Mouse (Mus musculus) myocyte (in vitro differentiated cells): Measurements from ENCODE around the gene Prkab1. TPM values are rescaled to one million over a fixed set of nuclear protein-coding genes. Genes with fewer than 3 reads are reported as not detected.

Source experiments
- H3K27me3 ChIP-seq: one replicate; pipeline ENCODE4 v1.6.1; 2011; ENCODE audit not compliant: control insufficient read depth, insufficient read depth, insufficient read length
- H3K36me3 ChIP-seq: one replicate; pipeline ENCODE4 v1.6.1; 2011; ENCODE audit not compliant: control insufficient read depth, insufficient read depth
- H3K4me2 ChIP-seq: one replicate; pipeline ENCODE4 v1.6.1; 2011; ENCODE audit warnings: low read depth, control low read depth
- H3K4me3 ChIP-seq: one replicate; pipeline ENCODE4 v1.5.1; 2011; ENCODE audit warnings: mild to moderate bottlenecking, control low read depth, moderate library complexity
- H3K79me2 ChIP-seq: one replicate; pipeline ENCODE4 v1.6.1; 2011; ENCODE audit not compliant: control insufficient read depth, insufficient read depth
- H3ac ChIP-seq: one replicate; pipeline ENCODE4 v1.6.1; 2011; ENCODE audit not compliant: control insufficient read depth, insufficient read length
- CEBPB ChIP-seq: IDR thresholded peaks from 2 replicates; pipeline ENCODE4 v1.6.1; 2011; ENCODE audit warnings: mild to moderate bottlenecking, moderate library complexity; ENCODE audit not compliant: poor library complexity, insufficient read depth, severe bottlenecking
- E2F4 ChIP-seq: IDR thresholded peaks from one replicate; pipeline ENCODE4 v1.6.1; 2011; ENCODE audit warnings: mild to moderate bottlenecking, control low read depth, moderate library complexity; ENCODE audit not compliant: insufficient read depth
- MAX ChIP-seq: IDR thresholded peaks from one replicate; pipeline ENCODE4 v1.6.1; 2011; ENCODE audit warnings: low read depth, mild to moderate bottlenecking, control low read depth
- MYOD1 ChIP-seq, 3 experiments: IDR thresholded peaks; one replicate each; pipeline ENCODE4 v1.6.1; 2011; ENCODE audit warnings: control low read depth in 2 of 3, low read depth in 2 of 3, mild to moderate bottlenecking in 2 of 3, moderate library complexity in 1 of 3; ENCODE audit not compliant: insufficient read length in 2 of 3, control insufficient read depth in 1 of 3
- MYOG ChIP-seq, 3 experiments: IDR thresholded peaks; one replicate each; pipeline ENCODE4 v1.6.1; 2011; ENCODE audit warnings: control low read depth in 2 of 3, low read depth in 2 of 3, mild to moderate bottlenecking in 2 of 3; ENCODE audit not compliant: insufficient read length in 2 of 3, control insufficient read depth in 1 of 3, insufficient read depth in 1 of 3
- POLR2A ChIP-seq: IDR thresholded peaks from one replicate; pipeline ENCODE4 v1.6.1; 2011; ENCODE audit warnings: low read depth, mild to moderate bottlenecking, control low read depth, moderate library complexity; ENCODE audit not compliant: insufficient read length
- POLR2AphosphoS2 ChIP-seq: IDR thresholded peaks from one replicate; pipeline ENCODE4 v1.6.1; 2011; ENCODE audit warnings: low read depth, control low read depth; ENCODE audit not compliant: insufficient read length
- REST ChIP-seq: IDR thresholded peaks from one replicate; pipeline ENCODE4 v1.6.1; 2011; ENCODE audit warnings: mild to moderate bottlenecking, control low read depth, moderate library complexity; ENCODE audit not compliant: insufficient read depth, insufficient read length
- SRF ChIP-seq: IDR thresholded peaks from one replicate; pipeline ENCODE4 v1.6.1; 2011; ENCODE audit warnings: low read depth; ENCODE audit not compliant: control insufficient read depth, insufficient read length
- TCF12 ChIP-seq: IDR thresholded peaks from one replicate; pipeline ENCODE4 v1.6.1; 2011; ENCODE audit warnings: mild to moderate bottlenecking, control low read depth; ENCODE audit not compliant: poor library complexity, insufficient read depth, severe bottlenecking
- TCF3 ChIP-seq: IDR thresholded peaks from one replicate; pipeline ENCODE4 v1.6.1; 2011; ENCODE audit warnings: low read depth, control low read depth; ENCODE audit not compliant: insufficient read length
- USF1 ChIP-seq: IDR thresholded peaks from one replicate; pipeline ENCODE4 v1.6.1; 2011; ENCODE audit warnings: low read depth, mild to moderate bottlenecking, control low read depth, moderate library complexity
- polyA plus RNA-seq: library from polyadenylated mRNA; unstranded; fragments of >200 nt; fragmentation: generic; extraction: Trizol; gene quantifications from one replicate; pipeline ENCODE4 v1.2.1, GENCODE M21; 2012; ENCODE audit warnings: missing spikeins

The Prkab1 gene
- polyA plus RNA-seq, 1 experiment, result 32.2 TPM

DNA sequence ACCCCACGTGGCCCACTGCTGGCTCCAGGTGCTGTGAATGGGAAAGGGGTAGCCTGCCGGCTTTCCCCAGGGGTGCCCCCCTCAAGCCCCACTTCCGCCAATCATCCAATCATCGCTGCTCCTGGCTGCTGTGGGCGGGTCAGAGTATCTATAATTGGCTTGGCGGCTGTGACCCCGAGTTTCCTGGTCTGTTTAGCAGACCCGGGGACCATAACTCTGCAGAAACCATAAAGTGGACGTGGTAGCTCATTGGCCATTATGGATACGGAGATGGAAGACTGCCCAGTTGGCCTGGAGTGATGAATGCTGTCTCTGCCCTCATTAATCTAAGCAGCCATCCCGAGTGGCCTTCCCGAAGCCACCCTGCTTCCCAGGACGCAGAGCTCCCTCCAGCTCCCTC, 20.5 kb downstream of the Prkab1 start:
- Histone ChIP-seq H3K27me3 (no peaks in the 10 kb centered on the region), H3K4me3 (no peak overlapping the region), H3K36me3 (no peaks in the 10 kb centered on the region), H3K4me2 (no peak overlapping the region), H3K79me2 (no peaks in the 10 kb centered on the region), H3ac (no peak overlapping the region)
- no peak for TF ChIP-seq MAX
- TF ChIP-seq POLR2AphosphoS2, result no peak
- no peak for TF ChIP-seq MYOG (IDR thresholded peaks at IDR 0.05; ENCODE audit: control insufficient read depth in 1 of 3, insufficient read depth in 1 of 3, insufficient read length in 2 of 3, low read depth in 2 of 3)
- no peak for TF ChIP-seq MYOD1 (IDR thresholded peaks at IDR 0.05; ENCODE audit: control insufficient read depth in 1 of 3, insufficient read length in 2 of 3, low read depth in 2 of 3)
- TF ChIP-seq POLR2A, result no peak

GRCm38 (mm10) chr5:116003154-116003553, 21.2 kb downstream of the Prkab1 start:
- Histone ChIP-seq H3K36me3 (no peaks in the 10 kb centered on the region), H3ac (no peak overlapping the region), H3K27me3 (no peaks in the 10 kb centered on the region), H3K4me2 (no peak overlapping the region), H3K4me3 (no peak overlapping the region), H3K79me2 (no peaks in the 10 kb centered on the region)
- TF ChIP-seq CEBPB, result no peak
- TF ChIP-seq REST, result no peak
- TF ChIP-seq POLR2A, result no peak
- TF ChIP-seq TCF3, result no peak
- TF ChIP-seq MYOD1 (IDR thresholded peaks at IDR 0.05; ENCODE audit: control insufficient read depth in 1 of 3, insufficient read length in 2 of 3, low read depth in 2 of 3), result no peak
- no peak for TF ChIP-seq SRF
- no peak for TF ChIP-seq E2F4
- TF ChIP-seq TCF12, result no peak
- no peak for TF ChIP-seq MAX

GRCm38 (mm10) chr5:115997376-115997775, 26.9 kb downstream of the Prkab1 start:
- no peak overlapping the region for H3K4me2 ChIP-seq
- H3K36me3 ChIP-seq, result peaks cover 15% of the 10 kb centered on the region
- H3ac ChIP-seq, result no peak overlapping the region
- no peaks in the 10 kb centered on the region for H3K79me2 ChIP-seq
- no peak for TF ChIP-seq POLR2A
- TF ChIP-seq MYOD1 (IDR thresholded peaks at IDR 0.05; ENCODE audit: control insufficient read depth in 1 of 3, insufficient read length in 2 of 3, low read depth in 2 of 3), result no peak
- TF ChIP-seq CEBPB, result no peak
- TF ChIP-seq POLR2AphosphoS2, result no peak
- TF ChIP-seq USF1, result no peak
- TF ChIP-seq SRF, result no peak
- no peak for TF ChIP-seq E2F4
- no peak for TF ChIP-seq MYOG (IDR thresholded peaks at IDR 0.05; ENCODE audit: control insufficient read depth in 1 of 3, insufficient read depth in 1 of 3, insufficient read length in 2 of 3, low read depth in 2 of 3)
- TF ChIP-seq TCF3, result no peak
- TF ChIP-seq TCF12, result no peak
- no peak for TF ChIP-seq MAX
- no peak for TF ChIP-seq REST
- no peak overlapping the region for H3K4me3 ChIP-seq
- no peaks in the 10 kb centered on the region for H3K27me3 ChIP-seq

GRCm38 (mm10) chr5:115994101-115994500, 30.2 kb downstream of the Prkab1 start:
- TF ChIP-seq E2F4 (no peak), POLR2A (no peak), SRF (no peak), POLR2AphosphoS2 (no peak), MAX (no peak), TCF3 (no peak), USF1 (no peak), MYOG (IDR thresholded peaks at IDR 0.05; ENCODE audit: control insufficient read depth in 1 of 3, insufficient read depth in 1 of 3, insufficient read length in 2 of 3, low read depth in 2 of 3) (no peak)
- H3ac ChIP-seq, result no peak overlapping the region
- H3K27me3 ChIP-seq, result no peaks in the 10 kb centered on the region
- H3K4me2 ChIP-seq, result no peak overlapping the region
- no peaks in the 10 kb centered on the region for H3K79me2 ChIP-seq
- peaks cover 19% of the 10 kb centered on the region for H3K36me3 ChIP-seq
- no peak overlapping the region for H3K4me3 ChIP-seq

DNA sequence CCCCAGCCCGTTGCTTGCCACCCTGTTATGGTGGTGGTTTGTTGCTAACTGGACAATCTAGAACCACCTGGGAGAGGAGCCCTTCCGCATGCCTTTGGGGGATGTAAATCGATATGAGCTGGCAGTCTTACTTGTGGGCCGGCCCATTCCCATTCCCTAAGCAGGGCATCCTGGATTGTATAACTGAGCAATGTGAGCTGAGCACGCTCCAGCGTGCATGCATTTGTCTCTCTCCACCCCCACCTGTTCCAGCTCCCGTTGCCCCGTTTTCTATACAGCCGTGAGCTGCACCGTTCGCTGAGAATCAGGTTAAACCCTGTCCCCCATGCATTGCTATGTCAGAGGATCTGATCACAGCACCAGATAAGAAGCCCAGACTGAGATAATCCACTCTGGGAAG, 32.6 kb downstream of the Prkab1 start:
- H3K4me3 ChIP-seq, result no peak overlapping the region
- TF ChIP-seq MAX (no peak), MYOD1 (IDR thresholded peaks at IDR 0.05; ENCODE audit: control insufficient read depth in 1 of 3, insufficient read length in 2 of 3, low read depth in 2 of 3) (no peak), TCF3 (no peak), MYOG (IDR thresholded peaks at IDR 0.05; ENCODE audit: control insufficient read depth in 1 of 3, insufficient read depth in 1 of 3, insufficient read length in 2 of 3, low read depth in 2 of 3) (no peak), E2F4 (no peak), POLR2A (no peak), REST (no peak), USF1 (no peak), SRF (no peak), TCF12 (no peak), CEBPB (no peak), POLR2AphosphoS2 (no peak)
- no peaks in the 10 kb centered on the region for H3K79me2 ChIP-seq
- H3ac ChIP-seq, result no peak overlapping the region
- peaks cover 16% of the 10 kb centered on the region for H3K36me3 ChIP-seq
- no peak overlapping the region for H3K4me2 ChIP-seq
- no peaks in the 10 kb centered on the region for H3K27me3 ChIP-seq
